Mouse (Mus musculus) embryo, embryonic 10 days (tissue): ENCODE results near the gene Gm17545.
A peak's percentile ranks its signal among the peaks of the same experiment; 100 is the strongest.
"Not testable (repeated sequence)": the region's sequence is repeated elsewhere in the genome, so short reads cannot be mapped to it uniquely, and the experiment has no call there.

Experiments used
- DNase-seq: peaks from one replicate; pipeline ENCODE4 v3.0.0-alpha.2; 2015; ENCODE audit warnings: low spot score

Gm17545 gene

GRCm38 (mm10) chr9:22453990-22454389 lies at the start of gene Gm17545:
Gene Gm17545 (plus strand): TSS chr9:22454290.
- DNase-seq, result not testable (repeated sequence)

- no peak for DNase-seq
Measured at GRCm38 (mm10) chr9:22405414-22405813, 48.7 kb upstream of the Gm17545 start.

GRCm38 (mm10) chr9:22407633-22408032 lies 46.5 kb upstream of the Gm17545 start:
- DNase-seq, result not testable (repeated sequence)

DNA sequence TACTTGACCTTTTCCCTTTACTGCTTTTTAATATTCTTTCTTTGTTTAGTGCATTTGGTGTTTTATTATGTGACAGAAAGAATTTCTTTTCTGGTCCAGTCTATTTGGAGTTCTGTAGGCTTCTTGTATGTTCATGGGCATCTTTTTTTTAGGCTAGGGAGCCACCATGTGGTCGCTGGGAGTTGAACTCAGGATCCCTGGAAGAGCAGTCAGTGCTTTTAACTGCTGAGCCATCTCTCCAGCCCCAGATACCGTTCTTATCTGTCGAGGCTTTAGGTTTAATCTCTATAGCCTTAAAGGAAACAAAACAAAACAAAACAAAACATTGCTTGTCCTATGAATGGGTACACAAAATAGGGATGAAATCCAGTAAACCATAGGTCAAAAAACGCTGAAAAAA lies 45.7 kb upstream of the Gm17545 start:
- DNase-seq, result not testable (repeated sequence)

DNA sequence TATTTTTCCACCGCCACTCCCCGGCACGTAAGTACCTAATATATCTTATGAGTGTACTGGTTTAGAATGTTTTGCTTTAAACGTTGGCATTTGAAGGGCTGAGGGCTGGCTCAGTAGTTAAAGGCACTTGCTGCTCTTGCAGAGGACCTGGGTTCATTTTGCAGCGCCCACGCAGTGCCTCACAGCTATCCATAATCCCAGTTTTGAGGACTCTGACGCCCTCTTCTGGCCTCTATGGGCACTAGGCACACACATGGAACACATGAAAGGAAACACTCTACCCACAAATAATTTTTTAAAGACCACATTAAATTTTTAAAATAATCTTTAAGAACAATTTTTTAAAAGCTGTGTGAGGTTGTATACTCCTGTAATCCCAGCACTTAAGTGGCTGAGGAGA lies 44.6 kb upstream of the Gm17545 start:
- no peak for DNase-seq

GRCm38 (mm10) chr9:22411002-22411857 lies 42.9 kb upstream of the Gm17545 start, which contains the start of gene 9530077C05Rik:
Gene 9530077C05Rik (plus strand): TSS chr9:22411513.
- DNase-seq, result peak; percentile 99

DNA sequence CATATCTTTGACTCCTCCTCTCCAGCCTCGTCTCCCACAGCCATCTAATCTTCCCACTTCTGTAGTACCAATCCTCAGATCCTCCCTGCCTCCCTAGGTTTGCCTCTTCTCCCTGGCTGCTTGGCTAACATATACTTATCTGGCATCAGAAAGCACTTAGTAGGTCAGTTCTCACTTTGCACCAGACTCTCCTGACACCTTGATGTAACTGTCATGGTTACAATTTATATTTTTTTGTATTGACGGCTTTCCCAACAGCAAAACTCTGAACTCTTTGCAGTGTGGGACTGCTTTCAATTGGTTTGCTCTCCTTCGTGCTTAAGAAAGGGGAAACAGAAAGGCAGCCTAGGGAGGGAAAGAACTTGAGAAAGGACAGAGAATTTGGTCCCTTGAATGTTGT lies 37.9 kb upstream of the Gm17545 start:
- no peak for DNase-seq

GRCm38 (mm10) chr9:22417547-22417946 lies 36.5 kb upstream of the Gm17545 start:
- no peak for DNase-seq

- no peak for DNase-seq
Measured at GRCm38 (mm10) chr9:22419877-22420276, 34.2 kb upstream of the Gm17545 start.

- DNase-seq, result peak; percentile 48
Measured at GRCm38 (mm10) chr9:22420491-22420890, 33.6 kb upstream of the Gm17545 start.

DNA sequence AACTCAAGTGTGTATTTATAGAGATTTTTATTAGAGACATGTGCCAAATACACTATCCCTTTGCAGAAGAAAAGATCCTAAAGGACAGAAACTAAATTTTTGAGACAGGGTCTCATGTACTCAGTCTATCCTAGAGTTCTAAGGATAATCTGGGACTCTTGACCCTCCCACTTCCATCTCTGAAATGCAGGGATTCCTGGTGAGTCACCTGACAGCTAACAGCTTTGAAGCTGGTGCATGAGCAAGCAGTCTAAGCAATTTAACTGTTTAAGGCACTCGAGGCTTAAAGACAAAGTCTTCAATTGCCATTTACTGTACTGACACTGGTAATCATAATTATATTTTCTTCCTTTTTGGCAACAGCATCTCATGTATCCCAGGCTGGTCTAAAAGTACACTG lies 31.5 kb upstream of the Gm17545 start:
- no peak for DNase-seq

DNA sequence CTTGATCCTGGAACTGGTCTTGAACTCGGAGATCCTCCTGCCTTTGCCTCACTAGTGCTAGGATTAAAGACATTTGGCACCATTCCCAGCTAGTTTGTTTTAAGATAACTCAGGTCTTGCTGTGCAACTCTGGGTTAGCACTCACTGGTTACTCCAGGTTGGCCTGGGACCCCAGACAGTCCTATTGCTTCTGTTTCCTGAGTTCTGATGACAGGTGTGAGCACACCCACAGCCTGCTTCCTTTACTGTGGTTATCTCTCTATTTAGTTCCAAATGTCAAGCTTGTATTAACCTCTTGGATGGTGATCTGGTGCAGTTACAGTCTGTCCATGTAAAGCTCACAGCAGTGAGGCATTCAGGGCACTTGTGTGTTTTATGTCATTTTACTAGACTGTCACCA lies 30.6 kb upstream of the Gm17545 start:
- DNase-seq, result no peak

DNA sequence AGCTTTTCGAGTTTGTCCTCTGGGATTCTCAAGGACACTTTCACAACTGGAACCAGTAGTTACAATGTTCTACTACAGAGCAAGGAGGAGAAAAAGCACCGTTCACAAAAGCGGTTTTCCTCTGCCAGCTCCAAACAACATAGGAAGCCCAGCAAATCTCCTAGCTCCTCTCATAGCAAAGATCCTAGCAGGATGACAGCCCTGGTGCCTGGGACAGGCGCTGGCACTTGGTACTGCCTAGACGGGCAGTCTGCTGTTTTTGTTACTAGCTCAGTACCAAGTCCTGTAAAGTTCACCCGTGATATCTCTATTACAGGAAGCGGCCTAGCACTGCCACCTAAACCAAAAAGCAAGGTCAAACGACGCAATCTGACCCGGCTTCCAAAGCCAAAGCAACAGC lies 29.9 kb upstream of the Gm17545 start:
- DNase-seq, result no peak

GRCm38 (mm10) chr9:22424719-22425118 lies 29.4 kb upstream of the Gm17545 start:
- DNase-seq, result no peak

- DNase-seq, result peak; percentile 8
Measured at GRCm38 (mm10) chr9:22428028-22428665, 25.9 kb upstream of the Gm17545 start.

GRCm38 (mm10) chr9:22428666-22429410 lies 25.3 kb upstream of the Gm17545 start:
- DNase-seq, result no peak

GRCm38 (mm10) chr9:22429533-22430241 lies 24.4 kb upstream of the Gm17545 start:
- peak; percentile 28 for DNase-seq

- DNase-seq, result no peak
Measured at GRCm38 (mm10) chr9:22430315-22430840, 23.7 kb upstream of the Gm17545 start.

- DNase-seq, result no peak
Measured at GRCm38 (mm10) chr9:22433221-22433620, 20.9 kb upstream of the Gm17545 start.

DNA sequence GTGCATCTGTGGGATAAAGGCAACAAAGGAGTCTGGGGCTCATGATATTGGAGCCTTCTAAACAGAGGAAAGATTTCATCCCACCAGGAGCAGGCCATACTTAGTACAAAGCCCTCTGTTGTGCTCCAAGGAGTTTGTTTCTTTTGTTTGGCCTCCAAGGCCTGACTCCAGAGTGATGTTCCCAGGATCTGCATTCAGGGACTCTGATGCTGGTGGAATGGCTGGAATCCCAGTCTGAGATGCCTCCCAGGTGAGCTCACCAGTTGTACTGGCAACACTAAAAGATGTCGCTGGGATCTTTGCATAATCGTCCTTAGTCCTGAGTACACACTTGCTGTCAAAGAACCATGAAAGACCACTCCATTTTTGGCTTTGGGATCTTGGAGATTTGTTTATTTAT lies 20.0 kb upstream of the Gm17545 start:
- DNase-seq, result no peak

DNA sequence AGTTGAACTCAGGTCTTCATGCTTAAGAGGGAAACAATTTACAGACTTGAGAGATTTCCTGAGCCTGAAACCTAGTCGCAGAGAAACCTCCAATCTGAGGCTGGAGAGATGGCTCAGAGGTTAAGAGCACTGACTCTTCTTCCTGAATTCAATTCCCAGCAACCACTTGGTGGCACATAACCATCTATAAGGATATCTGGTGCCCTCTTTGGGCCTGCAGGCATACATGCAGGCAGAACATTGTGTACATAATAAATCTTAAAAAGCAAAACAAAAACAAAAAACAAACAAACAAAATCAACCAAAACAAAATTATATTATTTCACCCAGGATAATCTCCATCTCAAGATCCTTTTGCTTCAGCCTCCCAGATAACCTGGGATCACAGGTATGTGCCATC lies 15.3 kb upstream of the Gm17545 start:
- no peak for DNase-seq

DNA sequence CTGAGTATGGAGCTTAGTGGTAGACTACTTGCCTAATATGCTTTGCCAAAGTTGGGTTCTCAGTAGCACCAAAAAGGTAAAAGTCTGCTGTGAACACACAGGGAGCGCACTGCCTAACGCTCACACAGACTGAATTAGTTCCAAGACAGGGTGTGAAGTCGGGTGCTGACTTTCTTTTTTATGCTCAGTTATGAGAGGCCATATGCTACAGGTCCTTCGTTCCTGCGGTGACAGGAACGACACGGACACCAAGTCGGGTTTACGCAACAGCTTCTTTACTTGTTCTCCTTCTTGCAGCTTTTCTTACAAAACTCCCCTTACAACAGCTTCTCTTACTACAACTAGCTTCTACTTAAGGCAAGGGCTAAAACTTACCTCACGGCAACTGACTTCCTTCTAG lies 10.9 kb upstream of the Gm17545 start:
- no peak for DNase-seq
